In the genomic region with DNA sequence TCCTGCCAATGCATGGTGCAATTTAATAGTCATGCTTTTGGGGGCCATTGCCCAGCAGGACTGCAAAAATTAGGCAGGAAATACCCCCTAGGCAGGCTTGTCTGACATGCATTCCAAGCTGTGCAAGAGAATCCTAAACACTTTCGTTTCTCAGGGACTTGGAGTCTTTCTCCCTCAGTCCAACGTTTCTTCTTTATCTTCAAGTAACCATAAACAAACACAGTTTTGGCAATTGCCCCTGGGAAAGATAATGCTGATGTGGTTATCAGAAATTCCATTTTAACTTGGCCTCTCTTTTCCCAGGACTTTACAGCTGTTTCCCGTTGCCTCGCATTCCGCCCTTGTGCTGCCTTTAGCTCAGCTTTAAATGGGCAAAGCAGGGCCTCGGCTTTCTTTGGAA, we compare ENCODE assay signal across 9 mouse cellular contexts.
A peak's percentile ranks its signal among the peaks of the same experiment; 100 is the strongest.
DNase-seq lines count a peak whose midpoint lies in the region; ATAC-seq lines count a peak whose summit lies in the region.
"Had no signal": no experiment of that assay in that cellular context is flagged by ENCODE, and none has a peak within 500 bp of the region (broad histone marks: within the 10 kb centered on the region; RNA-seq: fewer than 3 reads in every experiment).

No protein-coding gene starts in this region.

- peak overlapping the region; percentile 65 for H3K27ac ChIP-seq in embryonic facial prominence, embryonic 15.5 days (replicated peaks)
- peak overlapping the region; percentile 23; the same call in 1 of the 2 replicates for H3K27ac ChIP-seq in intestine, embryonic 16.5 days (ENCODE audit: low read length)
- peak overlapping the region; percentile 81 for H3K27ac ChIP-seq in lung, embryonic 15.5 days
- H3K27ac ChIP-seq: neural tube, embryonic 12.5 days had no signal

- H3K4me3 ChIP-seq in embryonic facial prominence, embryonic 15.5 days (replicated peaks), result no peak overlapping the region
- H3K4me3 ChIP-seq in intestine, embryonic 16.5 days (ENCODE audit: low read length), result no peak overlapping the region
- H3K4me3 ChIP-seq in lung, embryonic 15.5 days, result no peak overlapping the region
- H3K4me3 ChIP-seq: neural tube, embryonic 12.5 days had no signal

- H3K36me3 ChIP-seq in embryonic facial prominence, embryonic 15.5 days, result no peaks in the 10 kb centered on the region
- H3K36me3 ChIP-seq in intestine, embryonic 16.5 days (ENCODE audit: control insufficient read depth, insufficient read depth, low read length), result no peaks in the 10 kb centered on the region
- H3K36me3 ChIP-seq in lung, embryonic 15.5 days, result no peaks in the 10 kb centered on the region
- H3K36me3 ChIP-seq: neural tube, embryonic 12.5 days had no signal

- no peak for ATAC-seq in embryonic facial prominence, embryonic 15.5 days (ENCODE audit: insufficient number of reproducible peaks, low FRiP score, low TSS enrichment, low read depth)
- no peak for ATAC-seq in intestine, embryonic 16.5 days
- ATAC-seq in lung, embryonic 15.5 days (ENCODE audit: borderline replicate concordance, extremely low read depth, low FRiP score, low TSS enrichment), result peak; percentile 86; the same call in 1 of the 2 replicates

- H3K9ac ChIP-seq in embryonic facial prominence, embryonic 15.5 days, result no peak overlapping the region
- H3K9ac ChIP-seq in intestine, embryonic 16.5 days (ENCODE audit: low read depth, low read length), result no peak overlapping the region
- no peak overlapping the region for H3K9ac ChIP-seq in lung, embryonic 15.5 days
- H3K9ac ChIP-seq: neural tube, embryonic 12.5 days had no signal

- H3K27me3 ChIP-seq in embryonic facial prominence, embryonic 15.5 days, result no peaks in the 10 kb centered on the region
- H3K27me3 ChIP-seq in intestine, embryonic 16.5 days (replicated peaks; ENCODE audit: control insufficient read depth, insufficient read depth, low read length), result no peaks in the 10 kb centered on the region
- no peaks in the 10 kb centered on the region for H3K27me3 ChIP-seq in lung, embryonic 15.5 days
- H3K27me3 ChIP-seq: neural tube, embryonic 12.5 days had no signal

- peak overlapping the region; percentile 19; the same call in 1 of the 2 replicates for H3K4me2 ChIP-seq in embryonic facial prominence, embryonic 15.5 days (replicated peaks)
- no peak overlapping the region; the same call in 1 of the 2 replicates for H3K4me2 ChIP-seq in intestine, embryonic 16.5 days (ENCODE audit: low read depth, low read length)
- no peak overlapping the region for H3K4me2 ChIP-seq in lung, embryonic 15.5 days
- H3K4me2 ChIP-seq: neural tube, embryonic 12.5 days had no signal

- peak; percentile 1 for DNase-seq in adrenal gland, postnatal 10 days
- DNase-seq in adrenal gland, postnatal 4 days (ENCODE audit: low spot score in 2 of 2), result no peak
- no peak for DNase-seq in frontal cortex, postnatal 10 days (ENCODE audit: low spot score in 2 of 2)
- no peak for DNase-seq in left cerebral cortex, adult 9 months (ENCODE audit: low spot score in 2 of 2)
- no peak for DNase-seq in left cerebral cortex, postnatal 10 days (ENCODE audit: extremely low spot score in 1 of 2, low spot score in 2 of 2)

- WGBS in embryonic facial prominence, embryonic 15.5 days, result 11% methylated on average over 6 of the region's 6 CpGs
- WGBS in intestine, embryonic 16.5 days, result 18% methylated on average over 6 of the region's 6 CpGs
- 10% methylated on average over 6 of the region's 6 CpGs for WGBS in lung, embryonic 15.5 days

- intact Hi-C loops in left cerebral cortex, postnatal 10 days (cut with DNase I), result no loop called here

- 0 out of 2 replicates have a peak, but pooled peaks cover 6% of the 10 kb centered on the region for H3K4me1 ChIP-seq in embryonic facial prominence, embryonic 15.5 days
- peaks cover 11% of the 10 kb centered on the region; the same call in 1 of the 2 replicates for H3K4me1 ChIP-seq in intestine, embryonic 16.5 days (ENCODE audit: control insufficient read depth, insufficient read depth, low read length)
- peaks cover 20% of the 10 kb centered on the region; the same call in 1 of the 2 replicates for H3K4me1 ChIP-seq in lung, embryonic 15.5 days

- no peaks in the 10 kb centered on the region for H3K9me3 ChIP-seq in embryonic facial prominence, embryonic 15.5 days (replicated peaks)
- no peaks in the 10 kb centered on the region for H3K9me3 ChIP-seq in intestine, embryonic 16.5 days (ENCODE audit: control insufficient read depth, low read length)
- H3K9me3 ChIP-seq in lung, embryonic 15.5 days, result no peaks in the 10 kb centered on the region
- H3K9me3 ChIP-seq: neural tube, embryonic 12.5 days had no signal

Comparison
In these comparisons a context has a peak if more than half of its experiments do, and no peak if none do; other contexts are left out.
1. H3K27ac ChIP-seq: peak in every context shown above with its lines; median percentile 81 in lung, embryonic 15.5 days; 65 in embryonic facial prominence, embryonic 15.5 days; 23 in intestine, embryonic 16.5 days.